Mouse (Mus musculus): Measurements from ENCODE around the gene Pgrmc1. TPM values are rescaled to one million over a fixed set of nuclear protein-coding genes. Genes with fewer than 3 reads are reported as not detected.

Pgrmc1 gene
- total and polyA plus RNA-seq, 3 experiments, result 71.4 to 174 (median 91.4) TPM

GRCm38 (mm10) chrX:36644657-36645551 is 46.9 kb downstream of the Pgrmc1 start, which contains the start of gene Akap17b:
Gene Akap17b (minus strand): TSS chrX:36645395.
- in situ Hi-C loops (cut with MboI; ENCODE audit: low pct_ligation_motif_present, low pct_unique_long_range_greater_than_20kb, low sequenced_read_pairs), result no loop called here
- H3K9ac ChIP-seq (ENCODE audit: insufficient read depth, low read depth), result peak within 1 kb of the TSS; percentile 54
- dilution Hi-C loops (cut with MboI; ENCODE audit: extremely low pct_ligation_motif_present, extremely low pct_unique_long_range_greater_than_20kb, low sequenced_read_pairs), result no loop called here
- no peaks in the 10 kb centered on the region for H3K36me3 ChIP-seq (replicated peaks in 1 of 2; ENCODE audit: control insufficient read depth in 1 of 2, insufficient read depth in 1 of 2, low read length in 1 of 2)
- no peaks in the 10 kb centered on the region for H3K79me2 ChIP-seq (replicated peaks; ENCODE audit: control insufficient read depth, extremely low read depth, insufficient read depth, poor library complexity, severe bottlenecking)
- no peak within 1 kb of the TSS for H3K27ac ChIP-seq (ENCODE audit: insufficient read depth, low read depth)
- no peaks in the 10 kb centered on the region for H3K9me3 ChIP-seq (replicated peaks; ENCODE audit: low read length)
- H3K4me3 ChIP-seq (replicated peaks in 1 of 3; ENCODE audit: low read depth in 2 of 3, low read length in 2 of 3, poor library complexity in 1 of 3), result peak within 1 kb of the TSS; percentile 53 to 88 (median 66)
- no peaks in the 10 kb centered on the region for H3K27me3 ChIP-seq (replicated peaks)
- H3K4me1 ChIP-seq (ENCODE audit: control insufficient read depth in 1 of 2, insufficient read depth in 2 of 2), result peaks cover 0 to 4% of the 10 kb centered on the region in 2 experiments; a peak in 1 of 4 replicates
- H3K4me2 ChIP-seq (ENCODE audit: insufficient read depth, low read depth, poor library complexity, severe bottlenecking), result peak within 1 kb of the TSS; percentile 82
- peak; percentile 85 for DNase-seq (ENCODE audit: extremely low read depth)
- no peak for TF ChIP-seq MXI1 (IDR thresholded peaks at IDR 0.05; ENCODE audit: low read depth, low read length)
- no peak for TF ChIP-seq JUND (conservative IDR thresholded peaks at IDR 0.05; ENCODE audit: low read depth, low read length)
- TF ChIP-seq POLR2A (IDR thresholded peaks at IDR 0.05; ENCODE audit: low read depth, low read length), result peak; percentile 26; the same call in 1 of the 2 replicates
- peak; percentile 12 for TF ChIP-seq RAD21 (IDR thresholded peaks at IDR 0.05; ENCODE audit: low read depth, low read length)
- TF ChIP-seq SMC3 (IDR thresholded peaks at IDR 0.05; ENCODE audit: low read depth, low read length), result peak; percentile 31
- peak; percentile 37 to 68; a peak in 3 of 4 replicates for TF ChIP-seq CTCF (conservative IDR thresholded peaks at IDR 0.05 in 1 of 2, IDR thresholded peaks at IDR 0.05 in 1 of 2; ENCODE audit: low read depth in 2 of 2, low read length in 2 of 2)
- peak; percentile 60 for TF ChIP-seq NRF1 (IDR thresholded peaks at IDR 0.05; ENCODE audit: low read depth, low read length)
- TF ChIP-seq IRF4 (IDR thresholded peaks at IDR 0.05; ENCODE audit: low read depth, low read length), result no peak
- no peak for TF ChIP-seq USF2 (conservative IDR thresholded peaks at IDR 0.05; ENCODE audit: low read depth, low read length)

Other genes with a start within 250 kb of the Pgrmc1 start
- gene Gm6268, start 196.9 kb upstream of the Pgrmc1 start, total RNA-seq (2012; rRNA removed), result not detected in 2 replicates
- not detected in 2 replicates for gene Gm6268, start 196.9 kb upstream of the Pgrmc1 start, total RNA-seq (2014; rRNA removed)
- gene Gm6268, start 196.9 kb upstream of the Pgrmc1 start, polyA plus RNA-seq (2012; ENCODE audit: insufficient read length, low read depth), result not detected in 2 replicates
- gene Gm14569, start 106.4 kb upstream of the Pgrmc1 start, total RNA-seq (2012; rRNA removed), result not detected in 2 replicates
- not detected in 2 replicates for gene Gm14569, start 106.4 kb upstream of the Pgrmc1 start, total RNA-seq (2014; rRNA removed)
- not detected in 2 replicates for gene Gm14569, start 106.4 kb upstream of the Pgrmc1 start, polyA plus RNA-seq (2012; ENCODE audit: insufficient read length, low read depth)
- 1.7 TPM in 2 replicates for gene Akap17b, start 47.2 kb downstream of the Pgrmc1 start, total RNA-seq (2012; rRNA removed)
- 2.9 and 3.3 TPM in 2 replicates for gene Akap17b, start 47.2 kb downstream of the Pgrmc1 start, total RNA-seq (2014; rRNA removed)
- gene Akap17b, start 47.2 kb downstream of the Pgrmc1 start, polyA plus RNA-seq (2012; ENCODE audit: insufficient read length, low read depth), result 3.4 and 4.3 TPM in 2 replicates
- gene Slc25a43, start 145.5 kb downstream of the Pgrmc1 start, total RNA-seq (2012; rRNA removed), result 1.2 and 1.7 TPM in 2 replicates
- 1.5 and 2.2 TPM in 2 replicates for gene Slc25a43, start 145.5 kb downstream of the Pgrmc1 start, total RNA-seq (2014; rRNA removed)
- 1.4 and 1.7 TPM in 2 replicates for gene Slc25a43, start 145.5 kb downstream of the Pgrmc1 start, polyA plus RNA-seq (2012; ENCODE audit: insufficient read length, low read depth)
- 591 and 695 TPM in 2 replicates for gene Slc25a5, start 197.4 kb downstream of the Pgrmc1 start, total RNA-seq (2012; rRNA removed)
- 1,083 and 1,177 TPM in 2 replicates for gene Slc25a5, start 197.4 kb downstream of the Pgrmc1 start, total RNA-seq (2014; rRNA removed)
- gene Slc25a5, start 197.4 kb downstream of the Pgrmc1 start, polyA plus RNA-seq (2012; ENCODE audit: insufficient read length, low read depth), result 878 and 881 TPM in 2 replicates